19 mouse cellular contexts compared by ENCODE assay signal in the genomic region with DNA sequence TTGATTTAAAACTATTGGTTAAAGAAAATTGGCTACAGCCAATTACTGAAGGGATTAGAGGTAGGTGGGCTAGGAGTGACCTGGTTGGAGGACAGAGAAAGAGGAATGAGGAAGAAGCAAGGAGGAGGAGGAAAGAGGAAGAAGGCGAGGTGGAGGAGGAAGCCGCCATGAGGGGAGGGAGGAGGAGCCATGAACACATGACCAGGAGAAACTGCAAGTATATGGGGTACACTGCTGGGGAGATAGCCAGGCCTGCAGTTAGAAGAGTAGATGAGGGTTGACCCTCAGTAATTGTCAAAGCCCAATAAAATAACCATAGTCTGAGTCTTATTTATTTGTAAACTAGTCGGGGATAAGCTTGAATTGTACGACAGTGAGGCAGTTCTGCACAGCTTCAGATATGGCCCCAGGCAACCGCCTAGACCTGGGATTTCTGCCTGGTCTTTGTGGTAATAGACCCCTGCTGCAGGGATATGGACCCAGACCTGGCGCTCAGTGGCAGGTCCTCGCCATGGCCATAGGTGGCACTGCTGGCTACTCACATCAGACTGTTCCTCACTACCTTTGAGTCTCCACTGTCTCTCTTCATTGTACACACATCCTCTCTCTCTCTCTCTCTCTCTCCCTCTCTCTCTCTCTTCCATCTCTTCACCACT. TPM values are rescaled to one million over a fixed set of nuclear protein-coding genes. Genes with fewer than 3 reads are reported as not detected.
DNase-seq lines count a peak whose midpoint lies in the region; ATAC-seq and TF ChIP-seq lines count a peak whose summit lies in the region.
"Had no signal": no experiment of that assay in that cellular context is flagged by ENCODE, and none has a peak within 500 bp of the region (broad histone marks: within the 10 kb centered on the region; RNA-seq: fewer than 3 reads in every experiment).

No protein-coding gene starts in this region.

- no peaks in the 10 kb centered on the region for H3K27me3 ChIP-seq in liver, adult 2 months (ENCODE audit: control insufficient read depth, insufficient read depth, low read length)
- H3K27me3 ChIP-seq in MEL (ENCODE audit: control insufficient read depth in 1 of 2, insufficient read depth in 2 of 2, low read length in 2 of 2): no peaks in the 10 kb centered on the region
- no peaks in the 10 kb centered on the region; the same call in 1 of the 2 replicates for H3K27me3 ChIP-seq in liver, embryonic 11.5 days (replicated peaks; ENCODE audit: control insufficient read depth, insufficient read depth, low read length)
- H3K27me3 ChIP-seq in splenic B cell, adult 2 months (ENCODE audit: control insufficient read depth, insufficient read depth, low read length, poor library complexity, severe bottlenecking): no peaks in the 10 kb centered on the region
- H3K27me3 ChIP-seq in heart, embryonic 12.5 days (replicated peaks): no peaks in the 10 kb centered on the region; the same call in 1 of the 2 replicates
- H3K27me3 ChIP-seq: embryonic facial prominence, embryonic 13.5 days; hindbrain, embryonic 13.5 days had no signal

- TF ChIP-seq RAD21 in MEL (IDR thresholded peaks at IDR 0.05; ENCODE audit: low read depth, low read length): no peak; the same call in 1 of the 2 replicates

- H3K4me3 ChIP-seq in liver, adult 2 months (ENCODE audit: insufficient read depth, low read depth, low read length): no peak overlapping the region
- peak overlapping the region; percentile 81 to 87 for H3K4me3 ChIP-seq in MEL (ENCODE audit: control insufficient read depth in 1 of 2, insufficient read depth in 1 of 2, low read depth in 2 of 2, low read length in 2 of 2)
- H3K4me3 ChIP-seq in liver, embryonic 11.5 days (ENCODE audit: low read depth, low read length): no peak overlapping the region
- no peak overlapping the region for H3K4me3 ChIP-seq in heart, embryonic 12.5 days
- H3K4me3 ChIP-seq: hindbrain, embryonic 13.5 days; layer of hippocampus, adult 2 months had no signal

- H3K9me3 ChIP-seq in MEL (replicated peaks; ENCODE audit: insufficient read depth, low read length): no peaks in the 10 kb centered on the region
- H3K9me3 ChIP-seq in liver, embryonic 11.5 days (ENCODE audit: control insufficient read depth, low read length): no peaks in the 10 kb centered on the region
- no peaks in the 10 kb centered on the region for H3K9me3 ChIP-seq in heart, embryonic 12.5 days (replicated peaks)
- H3K9me3 ChIP-seq: embryonic facial prominence, embryonic 13.5 days; hindbrain, embryonic 13.5 days had no signal

- no peaks in the 10 kb centered on the region for H3K79me2 ChIP-seq in liver, adult 2 months (ENCODE audit: control insufficient read depth, insufficient read depth, low read length)
- H3K79me2 ChIP-seq in MEL (ENCODE audit: control insufficient read depth, insufficient read depth, low read length, poor library complexity): peaks cover 38% of the 10 kb centered on the region

- 80% methylated on average over 7 of the region's 7 CpGs for WGBS in liver, adult 2 months
- WGBS in liver, embryonic 11.5 days: 80% methylated on average over 7 of the region's 7 CpGs
- 77% methylated on average over 7 of the region's 7 CpGs for WGBS in heart, embryonic 12.5 days

- H3K27ac ChIP-seq in liver, adult 2 months (replicated peaks; ENCODE audit: insufficient read depth, low read depth, low read length): no peak overlapping the region
- H3K27ac ChIP-seq in MEL (ENCODE audit: control insufficient read depth, low read depth, low read length): peak overlapping the region; percentile 80
- H3K27ac ChIP-seq in liver, embryonic 11.5 days (ENCODE audit: low read depth, low read length): no peak overlapping the region
- no peak overlapping the region for H3K27ac ChIP-seq in heart, embryonic 12.5 days (ENCODE audit: poor library complexity, severe bottlenecking)
- H3K27ac ChIP-seq: embryonic facial prominence, embryonic 13.5 days; hindbrain, embryonic 13.5 days; layer of hippocampus, adult 2 months; stomach, postnatal 0 days had no signal

- peak; percentile 48 for DNase-seq in liver, adult 2 months (ENCODE audit: extremely low read depth, low read depth, low spot score)
- no peak for DNase-seq in liver
- peak; percentile 93 for DNase-seq in MEL (ENCODE audit: low read depth, low spot score)
- DNase-seq in liver, embryonic 11.5 days (ENCODE audit: low spot score): no peak
- DNase-seq in splenic B cell, adult 2 months (ENCODE audit: low read depth, low spot score): peak; percentile 33
- DNase-seq in testis, postnatal 10 days (ENCODE audit: low spot score): no peak
- DNase-seq in gastrocnemius, adult 18-20 months (ENCODE audit: low spot score): no peak
- DNase-seq: cerebellum, postnatal 14 days; gastrocnemius, postnatal 36 days; kidney, adult 8-10 months; lung, postnatal 14 days; midbrain, embryonic 14.5 days had no signal

- H3K9ac ChIP-seq in liver, adult 2 months (ENCODE audit: low read depth, low read length): no peak overlapping the region
- H3K9ac ChIP-seq in MEL (ENCODE audit: control insufficient read depth, low read depth, low read length, poor library complexity, severe bottlenecking): peak overlapping the region; percentile 86
- H3K9ac ChIP-seq in liver, embryonic 11.5 days (ENCODE audit: low read depth, low read length): no peak overlapping the region
- H3K9ac ChIP-seq in heart, embryonic 12.5 days: no peak overlapping the region
- H3K9ac ChIP-seq: embryonic facial prominence, embryonic 13.5 days; hindbrain, embryonic 13.5 days had no signal

- ATAC-seq in liver, embryonic 11.5 days (replicated peaks; ENCODE audit: low FRiP score): peak; percentile 18; the same call in 1 of the 2 replicates
- ATAC-seq in heart, embryonic 12.5 days (ENCODE audit: insufficient number of reproducible peaks, low FRiP score): no peak
- ATAC-seq: forebrain, embryonic 14.5 days had no signal

- H3K36me3 ChIP-seq in liver, adult 2 months (ENCODE audit: control insufficient read depth, insufficient read depth, low read length): no peaks in the 10 kb centered on the region
- H3K36me3 ChIP-seq in MEL (ENCODE audit: control insufficient read depth in 1 of 2, insufficient read depth in 2 of 2, low read length in 2 of 2): peaks cover 4 to 8% of the 10 kb centered on the region in 2 experiments; a peak in 3 of 4 replicates
- no peaks in the 10 kb centered on the region for H3K36me3 ChIP-seq in liver, embryonic 11.5 days (ENCODE audit: control insufficient read depth, insufficient read depth, low read length)
- no peaks in the 10 kb centered on the region for H3K36me3 ChIP-seq in splenic B cell, adult 2 months (ENCODE audit: control insufficient read depth, insufficient read depth, low read length, poor library complexity, severe bottlenecking)
- no peaks in the 10 kb centered on the region for H3K36me3 ChIP-seq in heart, embryonic 12.5 days
- H3K36me3 ChIP-seq: embryonic facial prominence, embryonic 13.5 days; hindbrain, embryonic 13.5 days had no signal

- peaks cover 4% of the 10 kb centered on the region for H3K4me1 ChIP-seq in liver, adult 2 months (ENCODE audit: control insufficient read depth, insufficient read depth, low read length)
- H3K4me1 ChIP-seq in MEL (ENCODE audit: control insufficient read depth in 1 of 2, insufficient read depth in 2 of 2, low read length in 2 of 2): peaks cover 4 to 9% of the 10 kb centered on the region in 2 experiments; a peak in 3 of 4 replicates
- H3K4me1 ChIP-seq in liver, embryonic 11.5 days (replicated peaks; ENCODE audit: control insufficient read depth, insufficient read depth, low read length): no peaks in the 10 kb centered on the region
- H3K4me1 ChIP-seq in heart, embryonic 12.5 days (replicated peaks): no peaks in the 10 kb centered on the region
- H3K4me1 ChIP-seq: embryonic facial prominence, embryonic 13.5 days; hindbrain, embryonic 13.5 days had no signal

- TF ChIP-seq EP300 in MEL (IDR thresholded peaks at IDR 0.05; ENCODE audit: low read depth in 1 of 2, low read length in 2 of 2): no peak

- TF ChIP-seq POLR2A in liver, adult 2 months (IDR thresholded peaks at IDR 0.05; ENCODE audit: extremely low read depth, insufficient read depth, low read length): no peak
- peak; percentile 53 to 73; a peak in 3 of 4 replicates for TF ChIP-seq POLR2A in MEL (IDR thresholded peaks at IDR 0.05; ENCODE audit: control insufficient read depth in 1 of 2, insufficient read depth in 1 of 2, low read depth in 1 of 2, low read length in 2 of 2, poor library complexity in 1 of 2)

- H3K4me2 ChIP-seq in liver, embryonic 11.5 days: no peak overlapping the region
- no peak overlapping the region for H3K4me2 ChIP-seq in heart, embryonic 12.5 days
- H3K4me2 ChIP-seq: embryonic facial prominence, embryonic 13.5 days; hindbrain, embryonic 13.5 days had no signal

- TF ChIP-seq CTCF in liver, adult 2 months (IDR thresholded peaks at IDR 0.05; ENCODE audit: low read depth, low read length): peak; percentile 33; the same call in 1 of the 2 replicates
- peak; percentile 7 to 40 (median 34); a peak in 4 of 6 replicates for TF ChIP-seq CTCF in MEL (IDR thresholded peaks at IDR 0.05 in 2 of 3, conservative IDR thresholded peaks at IDR 0.05 in 1 of 3; ENCODE audit: control insufficient read depth in 1 of 3, insufficient read depth in 1 of 3, low read depth in 2 of 3, low read length in 3 of 3, poor library complexity in 1 of 3, severe bottlenecking in 1 of 3)

TF ChIP-seq in MEL, 35 proteins besides CTCF, POLR2A, EP300 and RAD21 (continues in another document):
- TF ChIP-seq MYC (IDR thresholded peaks at IDR 0.05; ENCODE audit: low read depth, low read length) (peak; percentile 95), TCF12 (IDR thresholded peaks at IDR 0.05; ENCODE audit: low read depth, low read length) (peak; percentile 23; the same call in 1 of the 2 replicates)

RNA-seq across cellular contexts. Expression of gene Smoc1, which starts 7.2 kb away (rescaled TPM):
- 28.3 and 36.6 TPM in 2 replicates for total RNA-seq in liver, adult 2 months (2014; rRNA removed)
- 50.7 and 65.7 TPM in 2 replicates for polyA plus RNA-seq in liver, adult 2 months (2012; rRNA removed)
- 18.8 and 22.4 TPM in 2 replicates for total RNA-seq in MEL (2012; rRNA removed)
- 10 to 100 TPM in 1 of 2 experiments, not detected in 1; 23.3 TPM for polyA plus RNA-seq in MEL (2012; ENCODE audit: insufficient read depth in 1 of 2, insufficient read length in 2 of 2, low read depth in 1 of 2, low replicate concordance in 2 of 2, missing spikeins in 1 of 2)
- 10.9 and 12.7 TPM in 2 replicates for polyA plus RNA-seq in liver, embryonic 11.5 days (2014; fragmentation: Nextera tagmentation; extraction: Ambion mirVana)
- 5.8 and 6.9 TPM in 2 replicates for polyA plus RNA-seq in heart, embryonic 12.5 days (2016; fragmentation: Nextera tagmentation; extraction: Ambion mirVana)
- total RNA-seq in gastrocnemius, adult 18-20 months (2021): 1 to 10 TPM; 1.2 to 2.3 TPM

RNA-seq across cellular contexts. Expression of gene Slc10a1, which starts 50.9 kb away (rescaled TPM):
- 389 and 508 TPM in 2 replicates for total RNA-seq in liver, adult 2 months (2014; rRNA removed)
- polyA plus RNA-seq in liver, adult 2 months (2012; rRNA removed): 1,193 and 1,387 TPM in 2 replicates
- 0.12 TPM in 1 of 2 replicates, not detected in the other for total RNA-seq in MEL (2012; rRNA removed)
- under 1 TPM in 1 of 2 experiments, not detected in 1; 0.18 TPM for polyA plus RNA-seq in MEL (2012; ENCODE audit: insufficient read depth in 1 of 2, insufficient read length in 2 of 2, low read depth in 1 of 2, low replicate concordance in 2 of 2, missing spikeins in 1 of 2)
- 0.47 and 0.95 TPM in 2 replicates for polyA plus RNA-seq in liver, embryonic 11.5 days (2014; fragmentation: Nextera tagmentation; extraction: Ambion mirVana)
- 0.53 and 0.64 TPM in 2 replicates for polyA plus RNA-seq in heart, embryonic 12.5 days (2016; fragmentation: Nextera tagmentation; extraction: Ambion mirVana)
- total RNA-seq in gastrocnemius, adult 18-20 months (2021): under 1 TPM in 1 of 2 experiments, not detected in 1; 0.21 TPM
- total RNA-seq: gastrocnemius, postnatal 36 days; layer of hippocampus, adult 2 months had no signal
- polyA plus RNA-seq: C2C12 had no signal

Comparison
In these comparisons a context has a peak if more than half of its experiments do, and no peak if none do; other contexts are left out.
1. DNase-seq: peak in liver, adult 2 months (single experiment), MEL (single experiment) and splenic B cell, adult 2 months (single experiment); none in liver (single experiment), liver, embryonic 11.5 days (single experiment), testis, postnatal 10 days (single experiment) and gastrocnemius, adult 18-20 months (single experiment).
2. RNA of gene Slc10a1, which starts 50.9 kb away (polyA plus RNA-seq): 1,193 to 1,387 TPM in liver, adult 2 months; 0.47 to 0.95 TPM in liver, embryonic 11.5 days, 0.53 to 0.64 TPM in heart, embryonic 12.5 days and 0.18 TPM in MEL; every median in the first group is over 100 times any median in the second.
3. H3K4me3 ChIP-seq: peak in MEL (2 of 2); none in liver, adult 2 months (single experiment), liver, embryonic 11.5 days (single experiment) and heart, embryonic 12.5 days (single experiment).